15 mouse cellular contexts compared by ENCODE assay signal in the genomic region with DNA sequence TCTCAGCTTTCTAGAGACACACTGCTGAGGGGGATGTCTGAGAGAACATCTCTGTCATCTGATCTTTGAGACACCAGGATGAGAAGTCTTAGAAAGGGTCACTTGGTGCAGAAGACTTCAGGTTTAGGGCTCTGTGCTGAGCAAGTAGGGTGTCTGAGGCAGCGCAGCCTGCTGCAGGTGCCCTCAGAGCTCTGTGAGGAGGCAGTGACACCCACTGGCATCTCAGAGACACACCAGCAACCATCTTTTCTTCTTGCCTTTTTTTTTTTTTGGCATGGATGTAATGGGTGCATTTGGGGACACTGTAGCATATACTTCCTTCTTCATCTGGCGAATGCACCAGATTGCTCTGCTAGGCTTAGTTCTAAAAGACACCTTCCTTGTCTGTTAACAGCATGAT.
DNase-seq lines count a peak whose midpoint lies in the region; ATAC-seq and TF ChIP-seq lines count a peak whose summit lies in the region.
"Had no signal": no experiment of that assay in that cellular context is flagged by ENCODE, and none has a peak within 500 bp of the region (broad histone marks: within the 10 kb centered on the region; RNA-seq: fewer than 3 reads in every experiment).

No protein-coding gene starts in this region.

- no peaks in the 10 kb centered on the region for H3K36me3 ChIP-seq in intestine, embryonic 15.5 days
- H3K36me3 ChIP-seq: embryonic facial prominence, embryonic 15.5 days; heart, embryonic 10.5 days; hindbrain, embryonic 10.5 days; liver, embryonic 13.5 days; neural tube, embryonic 15.5 days had no signal

- no peaks in the 10 kb centered on the region for H3K9me3 ChIP-seq in intestine, embryonic 15.5 days
- H3K9me3 ChIP-seq: embryonic facial prominence, embryonic 15.5 days; heart, embryonic 10.5 days; hindbrain, embryonic 10.5 days; liver, embryonic 13.5 days; neural tube, embryonic 15.5 days had no signal

- peak; percentile 70 for TF ChIP-seq CTCF in cerebellum, adult 2 months (IDR thresholded peaks at IDR 0.05; ENCODE audit: borderline replicate concordance, insufficient read depth, low read depth, low read length)

- peak overlapping the region; percentile 81 for H3K27ac ChIP-seq in cerebellum, adult 2 months (ENCODE audit: insufficient read depth, low read length)
- H3K27ac ChIP-seq in intestine, embryonic 15.5 days: no peak overlapping the region
- H3K27ac ChIP-seq: embryonic facial prominence, embryonic 15.5 days; heart, embryonic 10.5 days; hindbrain, embryonic 10.5 days; liver, embryonic 13.5 days; neural tube, embryonic 15.5 days had no signal

- no peak for ATAC-seq in granulocyte monocyte progenitor cell, adult 5-6 weeks (replicated peaks; ENCODE audit: poor library complexity, severe bottlenecking)
- no peak for ATAC-seq in intestine, embryonic 15.5 days

- H3K4me3 ChIP-seq in cerebellum, adult 2 months (replicated peaks; ENCODE audit: insufficient read depth, low read depth, low read length): no peak overlapping the region
- no peak overlapping the region for H3K4me3 ChIP-seq in intestine, embryonic 15.5 days (replicated peaks)
- H3K4me3 ChIP-seq: embryonic facial prominence, embryonic 15.5 days; heart, embryonic 10.5 days; hindbrain, embryonic 10.5 days; liver, embryonic 13.5 days; neural tube, embryonic 15.5 days had no signal

- H3K4me1 ChIP-seq in cerebellum, adult 2 months (ENCODE audit: control insufficient read depth, insufficient read depth, low read length): peaks cover 64% of the 10 kb centered on the region
- H3K4me1 ChIP-seq in intestine, embryonic 15.5 days (replicated peaks): no peaks in the 10 kb centered on the region
- H3K4me1 ChIP-seq: embryonic facial prominence, embryonic 15.5 days; heart, embryonic 10.5 days; liver, embryonic 13.5 days; neural tube, embryonic 15.5 days had no signal

- TF ChIP-seq POLR2A in cerebellum, adult 2 months (IDR thresholded peaks at IDR 0.05; ENCODE audit: borderline replicate concordance, insufficient read depth, low read length): no peak

- H3K4me2 ChIP-seq in intestine, embryonic 15.5 days (replicated peaks): no peak overlapping the region
- H3K4me2 ChIP-seq: embryonic facial prominence, embryonic 15.5 days; liver, embryonic 13.5 days; neural tube, embryonic 15.5 days had no signal

- peak; percentile 22 for DNase-seq in layer of hippocampus, adult 11-12 months (ENCODE audit: low spot score)
- DNase-seq in layer of hippocampus, adult 9-10 months (ENCODE audit: low spot score): no peak
- DNase-seq in cerebellum, adult 2 months: peak; percentile 67 to 78
- peak; percentile 26 to 35 for DNase-seq in frontal cortex, postnatal 14 days (ENCODE audit: low spot score in 2 of 2)
- peak; percentile 29 for DNase-seq in right cerebral cortex, postnatal 14 days
- no peak for DNase-seq in lung, adult 18-20 months
- DNase-seq: liver, embryonic 13.5 days; lung, postnatal 4 days; thymus, postnatal 25 days had no signal

- WGBS in cerebellum, adult 2 months: 32% methylated on average over 2 of the region's 2 CpGs
- 82% methylated on average over 2 of the region's 2 CpGs for WGBS in intestine, embryonic 15.5 days

- H3K9ac ChIP-seq in intestine, embryonic 15.5 days: no peak overlapping the region
- H3K9ac ChIP-seq: embryonic facial prominence, embryonic 15.5 days; liver, embryonic 13.5 days; neural tube, embryonic 15.5 days had no signal

- no peaks in the 10 kb centered on the region for H3K27me3 ChIP-seq in cerebellum, adult 2 months (ENCODE audit: control insufficient read depth, insufficient read depth, low read length)
- H3K27me3 ChIP-seq in intestine, embryonic 15.5 days (replicated peaks): no peaks in the 10 kb centered on the region
- H3K27me3 ChIP-seq: embryonic facial prominence, embryonic 15.5 days; liver, embryonic 13.5 days; neural tube, embryonic 15.5 days had no signal

Comparison
In these comparisons a context has a peak if more than half of its experiments do, and no peak if none do; other contexts are left out.
1. DNase-seq: peak in layer of hippocampus, adult 11-12 months (single experiment), cerebellum, adult 2 months (2 of 2), frontal cortex, postnatal 14 days (2 of 2) and right cerebral cortex, postnatal 14 days (single experiment); none in layer of hippocampus, adult 9-10 months (single experiment) and lung, adult 18-20 months (0 of 2).